Mouse (Mus musculus) thymus, postnatal 4 days (tissue): ENCODE measurements around the gene Igf2bp1.

Experiments used
- DNase-seq: peaks from one replicate; pipeline ENCODE4 v3.0.0; 2021

The Igf2bp1 gene

GRCm38 (mm10) chr11:96005403-96006271 lies at the start of gene Igf2bp1:
TSS of gene Igf2bp1 (minus strand) at chr11:96005940.
- peak; percentile 54 for DNase-seq

GRCm38 (mm10) chr11:96050854-96051253 lies 45.1 kb upstream of the Igf2bp1 start:
- no peak for DNase-seq

GRCm38 (mm10) chr11:96049939-96050338 lies 44.2 kb upstream of the Igf2bp1 start:
- DNase-seq, result peak; percentile 22

- DNase-seq, result no peak
Observed at GRCm38 (mm10) chr11:96047469-96048373, 42.0 kb upstream of the Igf2bp1 start.

GRCm38 (mm10) chr11:96046793-96047192 lies 41.1 kb upstream of the Igf2bp1 start:
- DNase-seq, result no peak

- no peak for DNase-seq
Observed at GRCm38 (mm10) chr11:96046028-96046427, 40.3 kb upstream of the Igf2bp1 start.

GRCm38 (mm10) chr11:96044803-96045567 lies 39.2 kb upstream of the Igf2bp1 start:
- no peak for DNase-seq

- DNase-seq, result no peak
Observed at GRCm38 (mm10) chr11:96038560-96038959, 32.8 kb upstream of the Igf2bp1 start.

- no peak for DNase-seq
Observed at GRCm38 (mm10) chr11:96037499-96037898, 31.8 kb upstream of the Igf2bp1 start.

- DNase-seq, result no peak
Observed at GRCm38 (mm10) chr11:96035133-96035532, 29.4 kb upstream of the Igf2bp1 start.

- peak; percentile 97 for DNase-seq
Observed at GRCm38 (mm10) chr11:96034596-96035052, 28.9 kb upstream of the Igf2bp1 start, which contains the start of gene Snf8. TSS of gene Snf8 (plus strand) at chr11:96034885.

GRCm38 (mm10) chr11:96034116-96034515 lies 28.4 kb upstream of the Igf2bp1 start:
- DNase-seq, result no peak

- no peak for DNase-seq
Observed at GRCm38 (mm10) chr11:96033264-96033663, 27.5 kb upstream of the Igf2bp1 start.

GRCm38 (mm10) chr11:96031701-96032100 lies 26.0 kb upstream of the Igf2bp1 start:
- no peak for DNase-seq

GRCm38 (mm10) chr11:96030571-96030970 lies 24.8 kb upstream of the Igf2bp1 start:
- DNase-seq, result no peak

- no peak for DNase-seq
Observed at GRCm38 (mm10) chr11:96028130-96028529, 22.4 kb upstream of the Igf2bp1 start.

GRCm38 (mm10) chr11:96020622-96021021 lies 14.9 kb upstream of the Igf2bp1 start:
- DNase-seq, result no peak

GRCm38 (mm10) chr11:96017941-96018351 lies 12.2 kb upstream of the Igf2bp1 start:
- DNase-seq, result no peak

GRCm38 (mm10) chr11:96015421-96015820 lies 9.7 kb upstream of the Igf2bp1 start:
- DNase-seq, result no peak

- DNase-seq, result no peak
Observed at GRCm38 (mm10) chr11:96011982-96012381, 6.2 kb upstream of the Igf2bp1 start.

GRCm38 (mm10) chr11:96008827-96009226 lies 3.1 kb upstream of the Igf2bp1 start:
- DNase-seq, result no peak

- peak; percentile 24 for DNase-seq
Observed at GRCm38 (mm10) chr11:96007516-96008235, 1.9 kb upstream of the Igf2bp1 start.
